Mouse (Mus musculus) erythroid progenitor cell, adult 5-6 weeks (primary cell): ENCODE measurements around the gene Zmynd10. TPM values are rescaled to one million over a fixed set of nuclear protein-coding genes. Genes with fewer than 3 reads are reported as not detected.
A peak's percentile ranks its signal among the peaks of the same experiment; 100 is the strongest.

Experiments
- ATAC-seq: replicated peaks from 2 replicates; pipeline ENCODE4 v1.8.0; 2016; ENCODE audit warnings: moderate number of reproducible peaks, mild to moderate bottlenecking, moderate TSS enrichment, inconsistent platforms; ENCODE audit not compliant: poor library complexity, low FRiP score, severe bottlenecking
- total RNA-seq, 2 experiments: library from RNA; stranded (forward) in 1 of 2; stranded (reverse) in 1 of 2; fragments of 150-400 nt in 1 of 2; fragments of 186-747, 209-891 nt in 1 of 2; gene quantifications; 2 replicates each; pipeline versions ENCODE4 v1.2.3 to v1.2.4; 2015 to 2017; ENCODE audit warnings: low replicate concordance in 2 of 2

The Zmynd10 gene
- not detected in 2 replicates for total RNA-seq (2015; ENCODE audit: low replicate concordance)
- total RNA-seq (2017; ENCODE audit: low replicate concordance), result not detected in 2 replicates

DNA sequence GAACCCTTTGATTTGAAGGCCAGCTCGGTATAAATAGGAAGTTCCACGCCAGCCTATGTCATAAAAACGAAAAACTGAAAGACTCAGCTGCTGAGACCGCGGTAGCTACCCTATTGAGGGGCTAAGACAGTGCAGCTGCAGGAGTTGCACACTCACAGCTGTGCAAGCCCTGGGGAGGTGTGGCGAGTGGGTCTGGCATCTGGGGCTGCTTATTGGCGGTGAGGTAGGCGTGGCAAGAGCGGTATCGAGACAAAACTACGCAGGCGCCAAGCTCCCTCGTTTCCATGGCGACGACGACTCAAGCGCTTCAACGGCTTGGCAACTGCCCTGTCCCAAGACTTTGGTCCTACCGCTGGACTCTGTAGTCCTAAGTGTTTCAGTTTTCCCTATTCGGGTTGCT, at the start of gene Zmynd10:
Zmynd10 (plus strand) TSS at position 273 of the 400 bp plus-strand sequence.
- peak; percentile 70 for ATAC-seq

DNA sequence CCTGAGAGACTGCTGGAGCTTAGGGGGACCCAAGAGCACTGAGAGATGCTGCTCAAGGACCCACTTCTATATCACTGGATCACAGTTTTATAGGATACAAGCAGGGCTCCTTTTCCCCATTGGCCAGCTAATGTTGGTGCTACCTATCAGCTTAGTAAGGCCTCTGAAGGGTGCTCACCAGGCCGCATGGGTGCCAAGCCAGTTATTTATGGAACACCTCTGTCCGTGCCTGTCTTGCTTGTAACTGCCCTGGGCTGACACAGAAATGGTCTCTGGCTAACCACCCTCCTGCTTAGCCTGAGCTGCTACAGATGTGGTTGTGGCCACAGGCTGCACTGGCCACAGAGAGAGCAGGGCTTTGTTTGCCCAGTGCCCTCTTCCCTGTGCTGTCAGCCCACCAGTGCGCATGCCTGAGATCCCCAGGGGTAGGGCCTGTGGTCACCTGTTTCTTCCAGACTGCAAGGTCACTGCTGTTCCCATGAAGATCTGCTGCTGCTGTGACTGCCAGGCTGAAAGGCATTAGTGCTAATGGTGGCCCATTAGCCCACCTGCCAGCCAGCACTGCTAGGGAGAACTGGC, 46.3 kb upstream of the Zmynd10 start:
- ATAC-seq, result no peak

DNA sequence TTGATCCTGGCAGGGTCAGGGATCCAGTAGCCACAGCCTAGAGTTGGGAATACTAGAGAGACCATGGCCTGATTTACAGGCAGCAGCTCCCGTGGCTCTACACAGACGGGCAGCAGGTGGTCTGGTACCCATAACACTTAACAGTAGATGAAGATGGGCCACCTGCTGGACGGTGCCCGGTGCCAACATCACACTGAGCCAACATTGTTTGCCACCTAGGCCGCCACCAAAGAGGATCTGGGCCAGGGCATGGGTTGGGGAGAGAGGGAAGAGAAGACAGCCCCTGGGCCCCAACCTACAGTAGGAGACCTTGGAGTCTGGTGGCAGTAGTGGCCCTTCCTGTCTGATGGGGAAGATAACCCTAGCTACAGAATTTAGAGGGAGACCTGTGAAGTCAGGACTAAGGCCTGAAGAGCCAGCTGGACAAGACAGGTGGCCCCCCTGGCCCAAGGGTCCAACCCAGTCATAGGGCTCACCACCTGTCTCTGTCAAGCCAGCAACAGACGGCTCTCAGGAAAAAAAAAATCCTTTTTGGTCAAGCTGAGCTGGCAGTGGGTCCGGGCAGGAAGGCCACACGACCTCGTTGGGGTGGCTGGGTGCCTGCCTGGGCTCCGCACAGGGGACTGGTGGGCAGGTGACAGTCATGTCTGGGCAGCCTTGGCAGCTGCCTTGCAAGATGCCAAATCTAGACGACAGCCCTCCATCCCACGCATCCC, 44.8 kb upstream of the Zmynd10 start:
- ATAC-seq, result no peak

DNA sequence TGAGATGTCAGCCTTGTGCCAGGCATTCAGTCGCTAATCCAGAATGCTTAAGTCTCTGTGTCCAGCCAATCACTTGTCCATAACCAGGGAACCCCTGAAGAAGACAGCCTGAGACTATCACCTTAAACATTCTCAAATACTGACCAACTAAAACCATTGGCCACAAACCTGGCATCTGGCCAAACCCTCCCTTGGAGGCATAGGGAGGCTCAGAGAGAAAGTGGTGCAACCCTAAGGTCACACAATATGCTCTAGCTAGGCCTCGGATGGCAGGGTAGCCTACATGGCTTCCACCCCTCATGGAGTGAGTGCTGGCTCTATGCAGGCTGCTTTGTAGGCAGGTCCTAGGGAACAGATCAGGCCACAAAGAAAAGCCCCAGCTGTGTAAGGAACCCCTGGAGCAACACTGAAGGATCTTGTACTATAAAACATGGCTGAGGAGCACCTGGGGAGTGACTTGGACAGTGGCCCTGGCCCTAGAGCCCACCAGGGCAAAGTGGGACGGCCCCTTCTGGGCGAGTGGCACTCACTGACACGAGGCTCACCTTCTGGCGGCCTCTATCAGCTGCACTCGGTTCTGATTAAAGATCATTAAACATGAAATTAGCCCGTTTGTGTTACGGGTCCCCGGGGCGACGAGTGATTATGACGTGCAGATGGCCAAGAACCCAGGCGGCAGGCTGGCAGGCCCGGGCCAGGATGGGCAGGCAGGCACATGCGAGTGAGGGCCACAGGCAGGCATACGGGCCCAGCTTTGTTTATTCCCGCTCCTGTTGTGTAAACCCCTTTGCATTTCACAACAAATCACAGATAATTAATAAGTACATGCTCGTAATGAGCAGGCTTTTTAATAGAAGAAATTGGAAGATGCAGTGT, 42.2 kb upstream of the Zmynd10 start:
- no peak for ATAC-seq

DNA sequence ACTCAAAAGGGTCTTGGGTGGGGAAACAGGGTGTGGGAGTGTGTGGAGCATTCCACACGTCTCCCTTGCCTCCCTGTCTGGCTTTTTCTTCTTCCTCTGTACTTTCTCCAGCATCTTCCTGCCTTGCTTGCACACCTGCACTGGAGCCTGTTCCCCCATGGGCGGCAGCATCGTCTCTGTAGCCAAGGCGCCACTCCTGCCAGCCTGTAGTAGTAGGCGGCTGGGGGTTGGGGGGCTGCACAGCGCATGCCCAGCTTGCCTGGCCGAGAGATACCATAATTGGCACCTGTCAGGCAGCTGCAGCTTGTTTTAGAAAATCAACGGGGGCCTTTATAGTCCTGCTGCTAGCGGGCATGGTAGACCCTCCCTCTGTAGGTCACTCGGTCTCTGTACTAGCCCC, 38.8 kb upstream of the Zmynd10 start:
- ATAC-seq, result no peak

DNA sequence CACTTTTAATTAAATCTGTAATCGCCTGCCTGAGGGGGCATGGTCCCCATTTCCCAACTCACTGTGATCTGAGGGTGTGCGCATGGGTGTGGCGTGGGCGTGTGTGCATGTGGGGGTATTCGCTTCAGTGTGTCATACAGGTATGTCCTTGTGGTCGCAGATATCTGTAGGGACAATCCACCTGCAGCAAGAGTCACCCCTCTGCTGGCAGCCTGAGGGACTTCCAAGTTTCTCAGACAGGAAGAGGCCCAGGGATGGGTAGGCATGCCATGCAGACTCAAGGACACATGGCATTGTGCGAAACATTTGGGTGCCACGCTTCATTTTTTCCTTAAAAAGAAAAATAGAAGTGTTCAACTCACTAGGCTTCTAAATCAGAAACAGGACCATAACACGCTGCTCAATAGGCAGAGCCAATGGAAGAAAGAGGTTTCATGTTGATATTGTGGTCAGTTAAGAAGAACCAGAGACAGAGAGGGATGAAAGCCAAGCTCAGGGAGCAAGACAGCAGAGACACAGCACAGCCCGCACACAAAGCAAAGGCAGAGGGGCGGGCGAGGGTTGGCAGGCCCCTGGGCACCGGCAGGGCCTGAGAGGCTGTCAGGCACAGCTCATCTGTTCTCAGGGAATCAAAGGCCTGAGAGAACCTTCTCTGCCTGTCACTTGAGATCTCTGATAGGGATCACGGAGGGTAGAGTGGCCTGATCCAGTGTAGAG, 36.6 kb upstream of the Zmynd10 start:
- ATAC-seq, result no peak

DNA sequence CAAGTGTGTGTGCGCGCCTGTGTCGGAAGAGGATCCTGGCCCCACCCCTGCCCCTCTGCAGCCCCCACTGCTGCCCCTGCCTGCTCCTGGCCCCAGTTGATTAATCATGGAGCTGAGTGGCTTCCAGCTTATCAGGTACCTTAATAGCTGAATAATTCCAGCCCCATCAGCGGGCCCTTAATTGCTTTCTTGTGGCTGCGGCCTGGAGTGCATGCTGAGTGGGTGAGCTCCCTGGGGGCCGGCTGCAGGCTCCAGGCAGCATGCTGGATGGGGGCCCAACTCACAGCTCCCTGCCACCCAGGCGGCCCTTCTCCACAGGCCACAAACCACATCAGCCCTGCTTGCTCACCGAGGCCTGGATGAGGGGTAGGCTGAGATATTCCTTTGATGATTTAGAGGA, 35.7 kb upstream of the Zmynd10 start:
- no peak for ATAC-seq

DNA sequence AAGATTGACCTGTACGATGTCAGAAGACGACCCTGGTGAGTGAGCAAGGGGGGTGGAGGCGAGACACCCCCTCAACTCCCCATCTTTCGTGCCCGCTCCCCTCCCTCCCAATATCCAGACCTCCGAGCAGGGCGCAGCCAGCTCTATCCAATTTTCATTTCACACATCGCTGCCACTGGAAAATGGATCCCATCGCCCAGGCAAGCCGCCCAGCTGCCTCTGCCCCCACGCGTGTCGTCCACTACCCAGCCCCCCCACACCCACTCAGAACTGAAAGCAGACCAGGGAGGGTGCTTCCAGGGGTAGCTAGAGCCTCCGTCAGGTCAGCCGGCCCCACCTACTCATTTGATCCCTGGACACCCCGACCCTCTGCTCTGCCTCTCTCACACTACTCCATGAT, 34.8 kb upstream of the Zmynd10 start:
- ATAC-seq, result no peak

DNA sequence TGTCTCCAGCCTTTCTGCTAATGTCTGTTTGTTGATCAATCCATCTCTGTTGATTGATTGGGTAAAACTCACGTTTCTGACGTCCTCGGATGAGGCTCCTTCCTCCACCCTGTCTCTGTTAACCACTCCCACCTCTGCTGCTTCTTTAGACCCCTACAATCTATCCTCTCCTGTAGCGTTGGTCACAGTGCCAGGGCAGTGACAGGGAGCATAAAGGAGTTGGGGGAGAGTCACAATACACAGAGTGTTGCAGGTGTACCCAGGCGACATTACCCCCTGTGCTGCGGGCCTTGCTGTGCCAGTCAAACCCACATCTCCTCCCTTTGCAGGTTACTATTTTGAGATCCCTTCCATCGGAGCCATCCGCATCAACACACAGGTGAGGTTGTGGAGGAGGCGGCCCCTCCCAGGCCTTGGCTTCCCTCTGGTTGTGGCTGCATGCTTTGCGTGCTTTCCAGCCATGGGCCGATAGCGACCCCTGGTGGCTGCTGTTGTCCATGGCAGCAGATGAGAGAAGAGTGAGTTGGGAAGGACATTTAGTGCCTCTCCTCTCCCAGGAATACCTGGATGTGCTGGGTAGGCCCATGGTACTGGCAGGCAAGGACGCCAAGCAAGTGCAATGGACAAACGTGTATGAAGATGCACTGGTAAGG, 32.7 kb upstream of the Zmynd10 start:
- peak; percentile 65; the same call in 1 of the 2 replicates for ATAC-seq

DNA sequence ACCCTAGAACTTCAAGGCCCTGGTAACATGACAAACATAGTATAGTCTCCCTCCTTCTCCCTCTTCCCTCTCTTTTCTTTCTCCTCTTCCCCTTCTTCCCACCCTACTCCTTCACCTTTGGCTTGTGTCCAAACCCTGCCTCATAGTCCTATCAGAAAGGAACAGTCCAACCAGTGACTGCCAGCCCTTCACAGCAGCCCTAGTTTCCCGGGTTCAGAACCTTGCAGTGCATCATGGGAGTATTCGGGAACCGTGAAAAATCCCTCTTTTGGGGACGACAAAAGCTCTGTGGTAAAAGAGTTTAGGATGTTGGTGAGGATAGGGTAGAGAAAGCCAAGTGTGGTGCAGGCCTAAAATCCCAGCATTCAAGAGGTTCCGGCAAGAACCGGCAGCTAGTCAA, 26.8 kb upstream of the Zmynd10 start:
- ATAC-seq, result no peak

DNA sequence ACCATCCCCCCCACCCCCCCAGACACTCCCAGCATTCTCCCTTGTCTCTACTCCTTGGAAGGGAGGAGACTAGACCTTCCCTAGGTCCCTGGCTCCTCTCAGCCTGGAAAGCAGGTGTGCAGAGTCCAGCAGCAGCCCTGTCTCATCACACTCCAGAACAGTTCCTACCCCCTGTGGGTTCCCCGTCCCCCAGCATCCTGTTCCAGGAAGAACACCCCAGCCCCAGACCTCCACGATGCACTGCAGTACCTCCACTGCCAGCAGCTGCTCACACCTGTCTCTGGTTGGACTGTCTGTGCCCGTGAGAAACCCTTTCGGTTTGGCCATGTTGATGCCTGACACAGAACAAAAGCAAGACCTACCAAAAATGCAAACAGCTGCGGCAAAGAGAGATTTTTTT, 25.9 kb upstream of the Zmynd10 start:
- no peak for ATAC-seq

DNA sequence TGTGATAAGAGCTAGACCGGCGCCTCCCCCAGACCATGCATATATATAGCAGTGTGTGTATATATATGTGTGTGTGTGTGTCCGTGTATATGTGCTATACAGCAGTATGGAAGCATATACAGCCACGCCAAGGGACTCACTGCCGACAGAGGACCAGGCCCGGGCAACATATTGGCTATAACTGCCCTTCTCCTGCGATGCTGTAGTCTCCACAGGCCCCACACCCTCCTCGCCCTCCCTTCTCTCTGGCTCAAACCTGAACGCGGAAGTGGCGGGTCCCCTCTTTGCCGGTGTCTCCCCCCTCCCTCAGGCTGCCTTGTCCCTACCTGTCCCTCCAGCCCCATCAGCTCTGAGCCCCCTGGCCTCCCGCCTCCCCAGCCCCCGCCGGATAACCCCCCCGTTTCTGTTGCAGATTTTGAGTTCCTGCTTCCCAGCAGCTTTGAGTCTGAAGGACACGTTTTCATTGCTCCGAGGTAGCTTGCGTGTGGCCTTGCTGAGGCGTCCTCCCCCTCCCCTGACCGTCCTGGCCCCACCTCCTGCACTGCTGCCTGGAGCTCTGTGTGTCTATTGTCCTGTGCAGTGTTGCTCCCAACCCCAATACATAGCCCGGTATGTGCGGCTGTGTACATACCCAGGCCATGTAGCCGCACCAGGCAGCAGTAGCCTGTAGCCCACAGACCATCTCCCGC, 25.2 kb upstream of the Zmynd10 start:
- no peak for ATAC-seq

DNA sequence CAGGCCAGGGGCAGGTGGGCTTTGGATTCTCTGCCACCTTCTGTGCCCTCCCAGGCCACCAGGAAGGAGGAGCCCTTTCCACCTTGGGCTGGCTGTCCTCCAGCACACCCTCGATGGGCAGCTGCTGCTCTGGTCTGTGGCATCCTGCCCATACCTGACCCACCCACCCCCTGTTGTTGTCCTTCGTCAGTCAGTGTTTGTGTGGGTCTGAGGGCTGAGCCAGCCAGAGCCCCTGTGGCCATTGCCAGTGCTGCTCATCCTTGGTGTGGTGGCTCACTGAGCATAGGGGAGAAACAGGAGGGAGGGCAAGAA, 24.7 kb upstream of the Zmynd10 start:
- ATAC-seq, result no peak

DNA sequence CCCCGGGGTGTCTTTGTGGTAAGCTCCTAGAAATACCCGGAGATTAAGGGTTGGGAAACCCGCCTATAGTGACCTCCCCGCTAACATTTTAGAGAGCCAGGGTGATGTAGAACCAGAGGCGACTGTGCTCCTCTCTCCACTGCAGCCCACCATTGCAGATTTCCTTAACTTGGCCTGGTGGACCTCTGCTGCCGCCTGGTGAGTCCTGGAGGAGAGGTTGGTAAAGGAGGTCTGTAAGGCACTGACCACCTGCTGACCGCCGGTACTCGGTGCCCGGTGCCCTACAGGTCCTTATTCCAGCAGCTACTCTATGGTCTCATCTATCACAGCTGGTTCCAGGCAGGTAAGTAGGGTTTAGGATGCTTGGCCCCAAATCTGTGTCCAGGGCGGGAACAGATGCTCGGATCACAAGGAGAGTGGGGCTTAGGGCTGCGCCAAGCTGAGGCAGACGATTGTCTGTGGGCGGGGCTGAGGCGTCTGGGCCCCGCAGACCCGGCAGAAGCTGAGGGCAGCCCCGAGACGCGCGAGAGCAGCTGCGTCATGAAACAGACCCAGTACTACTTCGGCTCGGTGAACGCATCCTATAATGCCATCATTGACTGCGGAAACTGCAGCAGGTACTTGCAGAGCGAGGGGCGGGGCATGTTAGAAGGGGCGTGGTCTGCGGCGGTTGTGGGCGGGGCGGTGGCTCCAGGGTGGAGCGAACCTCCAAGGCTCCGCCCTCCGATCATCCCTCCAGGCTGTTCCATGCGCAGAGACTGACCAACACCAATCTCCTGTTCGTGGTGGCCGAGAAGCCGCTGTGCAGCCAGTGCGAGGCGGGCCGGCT, 20.7 kb upstream of the Zmynd10 start:
- ATAC-seq, result peak; percentile 53

DNA sequence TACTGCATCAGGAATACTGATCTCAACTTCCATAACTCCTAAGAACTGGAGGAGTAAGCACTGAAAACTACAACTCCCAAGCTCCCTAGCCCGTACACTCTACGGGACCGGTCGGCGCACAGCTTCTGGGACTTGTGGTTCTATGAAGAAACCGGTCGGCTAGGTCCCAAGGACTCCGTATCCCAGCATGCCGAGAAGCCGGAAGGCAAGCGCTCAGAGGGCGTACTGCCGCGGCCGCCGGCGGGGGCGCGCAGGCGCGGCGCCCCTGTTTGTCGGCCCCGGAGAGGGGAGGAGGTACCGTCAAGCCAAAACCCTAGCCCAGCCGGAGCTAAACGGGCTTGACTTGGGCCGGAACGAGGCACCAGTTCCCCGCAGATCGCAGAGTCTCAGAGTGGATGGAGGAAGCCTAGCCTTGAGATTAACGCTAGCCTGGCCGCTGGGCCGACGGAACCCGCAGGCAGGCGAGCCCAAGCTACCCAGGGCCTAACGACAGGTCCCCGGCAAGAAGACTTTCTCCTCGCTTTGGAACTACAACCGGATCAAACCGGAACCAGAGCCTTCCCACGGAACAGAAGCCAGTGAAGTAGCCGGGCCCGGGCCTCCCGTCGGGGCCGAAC, 13.2 kb upstream of the Zmynd10 start, which contains the start of gene Tmem115:
Tmem115 (plus strand) TSS at position 155 of the 617 bp plus-strand sequence.
- ATAC-seq, result peak; percentile 84

DNA sequence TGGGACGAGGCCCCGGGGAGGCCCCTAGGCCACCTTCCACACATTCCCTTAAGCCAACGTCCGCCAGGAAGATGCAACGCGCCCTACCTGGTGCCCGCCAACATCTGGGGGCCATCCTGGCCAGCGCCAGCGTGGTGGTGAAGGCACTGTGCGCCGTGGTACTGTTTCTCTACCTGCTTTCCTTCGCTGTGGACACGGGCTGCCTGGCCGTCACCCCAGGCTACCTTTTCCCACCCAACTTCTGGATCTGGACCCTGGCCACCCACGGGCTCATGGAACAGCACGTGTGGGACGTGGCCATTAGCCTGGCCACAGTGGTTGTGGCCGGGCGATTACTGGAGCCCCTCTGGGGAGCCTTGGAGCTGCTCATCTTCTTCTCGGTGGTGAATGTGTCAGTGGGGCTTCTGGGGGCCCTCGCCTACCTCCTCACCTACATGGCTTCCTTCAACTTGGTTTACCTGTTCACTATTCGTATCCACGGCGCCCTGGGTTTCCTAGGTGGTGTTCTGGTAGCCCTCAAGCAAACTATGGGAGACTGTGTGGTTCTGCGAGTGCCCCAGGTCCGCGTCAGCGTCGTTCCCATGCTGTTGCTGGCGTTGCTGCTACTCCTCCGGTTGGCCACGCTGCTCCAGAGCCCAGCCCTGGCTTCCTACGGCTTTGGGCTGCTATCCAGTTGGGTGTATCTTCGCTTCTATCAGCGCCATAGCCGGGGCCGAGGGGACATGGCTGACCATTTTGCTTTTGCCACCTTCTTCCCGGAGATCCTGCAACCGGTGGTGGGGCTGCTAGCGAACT, 12.5 kb upstream of the Zmynd10 start:
- ATAC-seq, result peak; percentile 64

DNA sequence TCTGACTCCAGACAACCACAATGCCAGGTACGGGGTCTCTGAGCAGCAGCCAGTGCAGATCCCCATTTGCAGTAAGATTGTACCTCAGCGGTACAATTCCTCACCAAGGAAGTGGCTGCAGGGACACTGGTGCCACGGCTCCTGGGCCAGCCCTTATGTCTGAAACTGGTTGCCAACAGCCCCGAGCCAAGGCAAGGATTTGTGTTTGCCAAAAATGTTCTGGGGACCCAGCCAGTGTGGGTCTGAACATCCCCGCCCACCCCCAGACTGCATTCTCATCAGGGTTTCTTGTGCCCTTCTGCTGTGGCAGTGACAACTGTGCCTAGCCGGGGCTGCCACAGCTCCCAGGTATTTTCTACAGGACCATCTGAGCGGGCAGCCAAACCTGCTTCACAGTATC, 8.9 kb upstream of the Zmynd10 start:
- no peak for ATAC-seq
